Mouse (Mus musculus) embryonic fibroblast, embryonic 13.5 days (primary cell): ENCODE data around the gene Kif26b. TPM values are rescaled to one million over a fixed set of nuclear protein-coding genes. Genes with fewer than 3 reads are reported as not detected.

ENCODE experiments used
- H3K27ac ChIP-seq: 2 replicates; pipeline ENCODE4 v1.5.1; 2012; ENCODE audit warnings: low read length, control low read depth, inconsistent platforms; ENCODE audit not compliant: insufficient read depth
- H3K4me1 ChIP-seq: 2 replicates; pipeline ENCODE4 v1.6.1; 2011; ENCODE audit warnings: low read length; ENCODE audit not compliant: control insufficient read depth, insufficient read depth
- H3K4me3 ChIP-seq: 2 replicates; pipeline ENCODE4 v1.5.1; 2011; ENCODE audit warnings: mild to moderate bottlenecking, control low read depth, low read length; ENCODE audit not compliant: insufficient read depth
- CTCF ChIP-seq: IDR thresholded peaks from 2 replicates; pipeline ENCODE4 v1.5.1; 2011; ENCODE audit warnings: mild to moderate bottlenecking, control low read depth, low read length, moderate library complexity, borderline replicate concordance; ENCODE audit not compliant: insufficient read depth
- POLR2A ChIP-seq: IDR thresholded peaks from 2 replicates; pipeline ENCODE4 v1.6.1; 2011; ENCODE audit warnings: low read depth, mild to moderate bottlenecking, control low read depth, low read length, moderate library complexity
- polyA plus RNA-seq: library from polyadenylated mRNA; stranded (reverse); fragments of >200 nt; gene quantifications from 2 replicates; pipeline ENCODE4 v1.2.4, GENCODE M21; 2011; ENCODE audit warnings: low read depth; ENCODE audit not compliant: missing spikeins, insufficient read length

Kif26b gene
- polyA plus RNA-seq, 1 experiment, result 61.3 TPM

- Histone ChIP-seq H3K4me1 (no peaks in the 10 kb centered on the region; the same call in 1 of the 2 replicates), H3K27ac (no peak overlapping the region), H3K4me3 (no peak overlapping the region)
- TF ChIP-seq CTCF (no peak), POLR2A (no peak)
Measured at GRCm38 (mm10) chr1:178675542-178676252, 146.8 kb downstream of the Kif26b start.

DNA sequence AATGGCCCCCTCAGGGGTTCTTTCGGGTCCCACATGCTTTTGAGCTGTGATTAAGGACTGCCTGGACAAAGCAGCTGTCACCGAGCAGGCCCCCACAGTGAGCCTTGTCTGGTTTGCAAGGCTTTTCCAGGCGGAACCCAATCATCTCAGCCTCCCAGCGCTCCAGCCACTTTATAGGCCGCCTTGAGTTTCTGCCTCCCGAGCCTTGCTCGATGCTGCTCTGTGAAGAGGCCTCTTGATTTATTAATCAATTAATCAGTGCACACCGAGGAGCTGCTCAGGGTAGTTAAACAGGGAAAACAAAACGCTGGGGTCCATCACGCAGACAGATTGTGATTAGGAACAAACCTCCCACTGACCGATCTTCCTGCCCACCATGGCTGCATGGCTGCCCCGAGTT lies 148.2 kb downstream of the Kif26b start:
- no peak for TF ChIP-seq POLR2A
- no peak overlapping the region for H3K4me3 ChIP-seq
- no peak overlapping the region for H3K27ac ChIP-seq
- no peaks in the 10 kb centered on the region; the same call in 1 of the 2 replicates for H3K4me1 ChIP-seq

DNA sequence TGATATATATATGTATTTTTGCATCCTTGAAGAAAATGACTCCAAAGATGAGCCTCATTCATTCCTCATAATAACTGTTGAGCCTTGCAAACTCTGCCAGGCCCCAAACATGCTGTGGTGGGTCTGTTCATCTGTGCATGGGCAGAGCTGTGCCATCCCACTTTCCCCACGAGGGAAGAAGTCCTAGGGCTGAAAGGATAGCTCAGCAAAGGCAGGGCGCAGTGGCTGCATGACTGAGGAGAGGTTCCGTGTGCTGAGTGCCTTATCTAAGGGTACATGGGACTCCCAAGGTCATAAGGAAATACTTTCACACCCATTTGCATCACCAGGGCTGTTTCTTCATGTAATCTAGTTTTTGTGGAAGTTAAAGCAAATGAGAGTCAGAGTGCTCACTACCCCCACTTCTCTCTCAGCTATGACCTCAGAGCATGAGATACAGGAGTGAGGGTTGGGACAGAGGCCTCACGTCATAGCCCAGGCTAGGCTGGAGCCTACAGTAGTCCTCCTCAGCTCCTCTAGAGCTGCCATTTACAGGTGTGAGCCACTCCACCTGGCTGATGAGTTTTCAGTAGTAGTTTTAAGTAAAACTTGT lies 148.8 kb downstream of the Kif26b start:
- no peak for TF ChIP-seq POLR2A
- TF ChIP-seq CTCF, result no peak
- H3K4me3 ChIP-seq, result no peak overlapping the region
- H3K27ac ChIP-seq, result no peak overlapping the region
- no peaks in the 10 kb centered on the region; the same call in 1 of the 2 replicates for H3K4me1 ChIP-seq

DNA sequence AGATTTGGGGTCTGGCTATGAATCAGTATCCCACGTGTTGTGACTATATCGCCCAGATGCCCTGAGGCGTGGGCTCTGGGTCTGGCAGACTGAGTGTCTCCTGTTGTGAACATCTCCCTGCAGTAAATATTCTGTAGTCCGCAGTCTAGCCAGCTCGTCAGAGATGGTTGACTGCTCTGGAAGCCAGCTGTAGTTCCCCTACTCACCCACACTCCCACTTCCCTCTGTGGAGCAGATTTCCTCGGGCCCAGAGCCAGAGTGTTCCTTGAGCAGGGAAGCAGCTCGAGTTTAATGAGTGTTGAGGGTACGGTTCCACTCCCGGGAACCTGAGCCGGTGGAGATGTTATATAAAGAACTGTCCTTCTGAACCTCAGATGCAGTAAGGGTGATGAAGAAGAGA lies 154.7 kb downstream of the Kif26b start:
- no peak overlapping the region for H3K27ac ChIP-seq
- H3K4me3 ChIP-seq, result no peak overlapping the region
- H3K4me1 ChIP-seq, result no peaks in the 10 kb centered on the region
- TF ChIP-seq CTCF (no peak), POLR2A (no peak)

GRCm38 (mm10) chr1:178684991-178685680 lies 156.2 kb downstream of the Kif26b start:
- TF ChIP-seq CTCF, result no peak
- TF ChIP-seq POLR2A, result no peak
- H3K27ac ChIP-seq, result no peak overlapping the region
- no peak overlapping the region for H3K4me3 ChIP-seq
- H3K4me1 ChIP-seq, result no peaks in the 10 kb centered on the region

- TF ChIP-seq POLR2A (no peak), CTCF (no peak)
- Histone ChIP-seq H3K27ac (no peak overlapping the region), H3K4me1 (no peaks in the 10 kb centered on the region), H3K4me3 (no peak overlapping the region)
Measured at GRCm38 (mm10) chr1:178686881-178687280, 158.0 kb downstream of the Kif26b start.

DNA sequence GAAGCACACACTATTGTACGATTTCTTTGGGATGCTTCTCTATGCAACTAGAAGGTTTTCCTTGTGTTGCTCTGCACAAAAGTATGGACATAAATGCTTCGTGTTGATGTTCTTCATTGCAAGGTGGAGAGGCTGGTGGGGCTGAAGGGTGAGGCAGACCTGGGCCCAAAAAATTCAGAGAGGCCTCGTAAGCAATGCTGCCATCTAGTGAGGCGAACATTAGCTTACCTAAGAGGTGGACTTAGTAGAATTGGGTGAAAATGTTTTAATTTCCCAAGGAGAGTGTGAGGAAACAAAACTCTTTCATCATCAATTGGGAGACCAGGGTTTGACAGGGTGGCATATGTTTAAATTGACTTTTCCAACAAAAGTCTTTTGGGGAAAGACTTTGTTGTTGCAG lies 160.6 kb downstream of the Kif26b start:
- Histone ChIP-seq H3K4me3 (no peak overlapping the region), H3K4me1 (no peaks in the 10 kb centered on the region), H3K27ac (no peak overlapping the region)
- TF ChIP-seq POLR2A (no peak), CTCF (no peak)

- Histone ChIP-seq H3K27ac (no peak overlapping the region), H3K4me3 (no peak overlapping the region), H3K4me1 (no peaks in the 10 kb centered on the region)
- TF ChIP-seq CTCF (no peak), POLR2A (no peak)
Measured at GRCm38 (mm10) chr1:178691679-178692078, 162.8 kb downstream of the Kif26b start.

DNA sequence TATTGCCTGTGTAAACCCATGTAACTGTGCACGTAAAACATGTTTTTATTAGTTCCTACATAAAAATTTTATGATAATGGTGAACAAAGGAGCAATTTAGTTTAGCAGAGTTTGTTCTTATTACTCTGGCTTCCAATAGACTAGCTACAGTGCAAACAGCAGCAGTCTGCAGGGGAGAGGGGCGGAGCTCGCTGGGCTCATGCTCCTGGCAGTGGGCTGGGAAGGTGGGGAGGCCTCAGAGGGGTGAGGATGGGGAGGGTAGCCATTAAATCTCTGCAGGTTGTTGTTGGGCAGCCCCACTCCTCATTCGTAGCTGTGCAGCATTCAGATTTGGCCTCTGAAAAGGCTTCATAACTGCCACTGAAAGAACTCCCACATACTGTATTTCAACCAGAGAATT lies 171.2 kb downstream of the Kif26b start:
- H3K27ac ChIP-seq, result no peak overlapping the region
- TF ChIP-seq CTCF (no peak), POLR2A (no peak)
- no peak overlapping the region for H3K4me3 ChIP-seq
- no peaks in the 10 kb centered on the region for H3K4me1 ChIP-seq

GRCm38 (mm10) chr1:178703496-178703895 lies 174.6 kb downstream of the Kif26b start:
- no peak overlapping the region for H3K4me3 ChIP-seq
- TF ChIP-seq CTCF (no peak), POLR2A (no peak)
- H3K27ac ChIP-seq, result no peak overlapping the region
- H3K4me1 ChIP-seq, result no peaks in the 10 kb centered on the region
